ENCODE assay signal across 9 mouse cellular contexts in genomic region chr7:46096136-46096535, GRCm38 (mm10). TPM values are rescaled to one million over a fixed set of nuclear protein-coding genes. Genes with fewer than 3 reads are reported as not detected.
DNase-seq lines count a peak whose midpoint lies in the region; ATAC-seq and TF ChIP-seq lines count a peak whose summit lies in the region.
"Had no signal": no experiment of that assay in that cellular context is flagged by ENCODE, and none has a peak within 500 bp of the region (broad histone marks: within the 10 kb centered on the region; RNA-seq: fewer than 3 reads in every experiment).

No protein-coding gene starts in this region.

- peak overlapping the region in 1 of 2 experiments; percentile 5; a peak in 1 of 4 replicates for H3K4me3 ChIP-seq in heart, embryonic 14.5 days (ENCODE audit: control insufficient read depth in 1 of 2, insufficient read depth in 1 of 2, low read depth in 1 of 2, low read length in 2 of 2)

- H3K4me2 ChIP-seq in heart, embryonic 14.5 days (ENCODE audit: low read length) = peak overlapping the region; percentile 68

- peak; percentile 94 for DNase-seq in heart, adult 11 months
- DNase-seq in heart, postnatal 25 days (ENCODE audit: low spot score) = no peak
- peak; percentile 89 for DNase-seq in brain, embryonic 14.5 days (ENCODE audit: low read depth)
- DNase-seq in kidney, postnatal 4 days = peak; percentile 78 to 80
- DNase-seq in lung, postnatal 4 days = peak; percentile 57 to 75
- peak; percentile 76 to 79 for DNase-seq in right cerebral cortex, postnatal 10 days (ENCODE audit: low spot score in 2 of 2)

- no peaks in the 10 kb centered on the region for H3K9me3 ChIP-seq in heart, embryonic 14.5 days (ENCODE audit: control insufficient read depth, low read length)

- peak overlapping the region; percentile 1 to 97; a peak in 2 of 4 replicates for H3K27ac ChIP-seq in heart, embryonic 14.5 days (replicated peaks in 1 of 2; ENCODE audit: control insufficient read depth in 1 of 2, insufficient read depth in 1 of 2, low read depth in 2 of 2, low read length in 2 of 2)
- H3K27ac ChIP-seq: macrophage had no signal

- no peaks in the 10 kb centered on the region for H3K36me3 ChIP-seq in heart, embryonic 14.5 days (ENCODE audit: control insufficient read depth, insufficient read depth, low read length)

- 2% methylated on average over 4 of the region's 4 CpGs for WGBS in heart, embryonic 14.5 days

- TF ChIP-seq POLR2A in brain, embryonic 14.5 days (IDR thresholded peaks at IDR 0.05; ENCODE audit: borderline replicate concordance, extremely low read depth, insufficient read depth, insufficient read length, poor library complexity, severe bottlenecking) = no peak

- TF ChIP-seq CTCF in brain, embryonic 14.5 days (IDR thresholded peaks at IDR 0.05; ENCODE audit: borderline replicate concordance, extremely low read depth, insufficient read depth, insufficient read length) = peak; percentile 92

- ATAC-seq in erythroblast, adult 5-6 weeks (replicated peaks; ENCODE audit: low FRiP score, poor library complexity, severe bottlenecking) = peak; percentile 72
- ATAC-seq in heart, embryonic 14.5 days (ENCODE audit: insufficient number of reproducible peaks, insufficient read depth, low FRiP score, low read depth) = no peak

- intact Hi-C loops in heart, postnatal 25 days (cut with DNase I) = loop anchor here (1.0 to 5.0 kb wide), 4 partner anchors 66 to 130 kb away; no protein-coding TSS in a partner anchor

- H3K27me3 ChIP-seq in heart, embryonic 14.5 days (ENCODE audit: control insufficient read depth, insufficient read depth, low read length) = peaks cover 7% of the 10 kb centered on the region; the same call in 1 of the 2 replicates

- peak overlapping the region; percentile 72 for H3K9ac ChIP-seq in heart, embryonic 14.5 days (ENCODE audit: low read length)

- H3K4me1 ChIP-seq in heart, embryonic 14.5 days (ENCODE audit: control insufficient read depth in 2 of 2, insufficient read depth in 2 of 2, low read length in 2 of 2) = peaks cover 16 to 35% of the 10 kb centered on the region in 2 experiments

RNA-seq across cellular contexts. Expression of gene Kcnj11, which starts 4.4 kb away (rescaled TPM):
- 10 to 100 TPM; 84.5 to 97.5 TPM for total RNA-seq in heart, postnatal 25 days (2021)
- polyA plus RNA-seq in brain, embryonic 14.5 days (2012; rRNA removed) = 15.0 and 22.7 TPM in 2 replicates
- total RNA-seq in erythroblast, adult 5-6 weeks (2015; ENCODE audit: low replicate concordance) = not detected in 2 replicates
- total RNA-seq in erythroblast, adult 5-6 weeks (2017; ENCODE audit: low replicate concordance) = not detected in 2 replicates
- polyA plus RNA-seq in heart, embryonic 14.5 days (2014; fragmentation: Nextera tagmentation; extraction: Ambion mirVana) = 8.0 and 8.1 TPM in 2 replicates
- polyA plus RNA-seq: macrophage had no signal

Comparison
In these comparisons a context has a peak if more than half of its experiments do, and no peak if none do; other contexts are left out.
1. RNA of gene Kcnj11, which starts 4.4 kb away (total RNA-seq): 84.5 to 97.5 TPM in heart, postnatal 25 days; not detected in erythroblast, adult 5-6 weeks; every median in the first group is over 10 times any median in the second.